Mouse (Mus musculus): Measurements from ENCODE around the gene Klhl21. TPM values are rescaled to one million over a fixed set of nuclear protein-coding genes. Genes with fewer than 3 reads are reported as not detected.

The Klhl21 gene
- total RNA-seq, 1 experiment from 2014 or later = 6.5 TPM

GRCm38 (mm10) chr4:152041924-152042641 lies 33.5 kb downstream of the Klhl21 start:
- no peak for ATAC-seq (ENCODE audit: extremely low read depth, insufficient number of reproducible peaks, low FRiP score, poor library complexity, severe bottlenecking)

- no peak for ATAC-seq (ENCODE audit: extremely low read depth, insufficient number of reproducible peaks, low FRiP score, poor library complexity, severe bottlenecking)
Measured at GRCm38 (mm10) chr4:152043171-152043570, 34.6 kb downstream of the Klhl21 start.

- ATAC-seq (ENCODE audit: extremely low read depth, insufficient number of reproducible peaks, low FRiP score, poor library complexity, severe bottlenecking) = no peak
Measured at GRCm38 (mm10) chr4:152044609-152045008, 36.0 kb downstream of the Klhl21 start.

- ATAC-seq (ENCODE audit: extremely low read depth, insufficient number of reproducible peaks, low FRiP score, poor library complexity, severe bottlenecking) = no peak
Measured at GRCm38 (mm10) chr4:152062390-152063110, 53.9 kb downstream of the Klhl21 start.

- no peak for ATAC-seq (ENCODE audit: extremely low read depth, insufficient number of reproducible peaks, low FRiP score, poor library complexity, severe bottlenecking)
Measured at GRCm38 (mm10) chr4:152067280-152067679, 58.7 kb downstream of the Klhl21 start.

Other genes starting within 250 kb of the Klhl21 start
- 7.4 and 15.6 TPM in 2 replicates for gene Camta1, start 146.9 kb upstream of the Klhl21 start, total RNA-seq (2017)
- gene Dnajc11, start 75.1 kb upstream of the Klhl21 start, total RNA-seq (2017) = 45.3 and 55.7 TPM in 2 replicates
- gene Thap3, start 19.8 kb upstream of the Klhl21 start, total RNA-seq (2017) = 16.2 and 17.5 TPM in 2 replicates
- gene Phf13, start 12.5 kb upstream of the Klhl21 start, total RNA-seq (2017) = 5.0 and 5.2 TPM in 2 replicates
- gene Zbtb48, start 18.9 kb downstream of the Klhl21 start, total RNA-seq (2017) = 19.0 and 20.4 TPM in 2 replicates
- not detected in 2 replicates for gene Tas1r1, start 29.8 kb downstream of the Klhl21 start, total RNA-seq (2017)
- gene Nol9, start 30.5 kb downstream of the Klhl21 start, total RNA-seq (2017) = 23.0 and 23.7 TPM in 2 replicates
- 0.81 and 2.5 TPM in 2 replicates for gene Plekhg5, start 63.7 kb downstream of the Klhl21 start, total RNA-seq (2017)
- gene Tnfrsf25, start 107.1 kb downstream of the Klhl21 start, total RNA-seq (2017) = 1.8 and 2.3 TPM in 2 replicates
- 0.12 and 0.23 TPM in 2 replicates for gene Espn, start 143.6 kb downstream of the Klhl21 start, total RNA-seq (2017)
- not detected in 2 replicates for gene Hes2, start 150.1 kb downstream of the Klhl21 start, total RNA-seq (2017)
- 12.2 and 18.4 TPM in 2 replicates for gene Acot7, start 169.3 kb downstream of the Klhl21 start, total RNA-seq (2017)